20 mouse cellular contexts compared by ENCODE assay signal in genomic region chr4:88185872-88186426, GRCm38 (mm10).
DNase-seq lines count a peak whose midpoint lies in the region; ATAC-seq and TF ChIP-seq lines count a peak whose summit lies in the region.
"Had no signal": no experiment of that assay in that cellular context is flagged by ENCODE, and none has a peak within 500 bp of the region (broad histone marks: within the 10 kb centered on the region; RNA-seq: fewer than 3 reads in every experiment).

No protein-coding gene starts in this region.

- no peak overlapping the region for H3K4me2 ChIP-seq in lung, embryonic 16.5 days (ENCODE audit: low read depth, low read length)
- H3K4me2 ChIP-seq: embryonic facial prominence, embryonic 12.5 days; forebrain, embryonic 13.5 days; forebrain, embryonic 15.5 days had no signal

- H3K9me3 ChIP-seq in lung, embryonic 16.5 days (ENCODE audit: control insufficient read depth, low read length), result no peaks in the 10 kb centered on the region
- H3K9me3 ChIP-seq: embryonic facial prominence, embryonic 10.5 days; embryonic facial prominence, embryonic 12.5 days; forebrain, embryonic 13.5 days; forebrain, embryonic 15.5 days had no signal

- no peak for TF ChIP-seq CTCF in bone marrow macrophage, adult 2 months (IDR thresholded peaks at IDR 0.05; ENCODE audit: low read depth, low read length)

- 75% methylated on average over 6 of the region's 6 CpGs for WGBS in lung, embryonic 16.5 days

- peak overlapping the region; percentile 27; the same call in 1 of the 2 replicates for H3K27ac ChIP-seq in lung, embryonic 16.5 days (ENCODE audit: low read length)
- H3K27ac ChIP-seq in bone marrow macrophage, adult 2 months (ENCODE audit: insufficient read depth, low read depth, low read length), result peak overlapping the region; percentile 25; the same call in 1 of the 2 replicates
- H3K27ac ChIP-seq: embryonic facial prominence, embryonic 10.5 days; embryonic facial prominence, embryonic 12.5 days; forebrain, embryonic 13.5 days; forebrain, embryonic 15.5 days had no signal

- DNase-seq in lung, postnatal 36 days, result no peak
- DNase-seq in adrenal gland, adult 18-20 months (ENCODE audit: low spot score in 2 of 2), result no peak
- no peak for DNase-seq in cerebellum, postnatal 36 days
- DNase-seq: adrenal gland, adult 8-10 months; adrenal gland, postnatal 14 days; adrenal gland, postnatal 36 days; cerebellum, adult 11 months; cerebellum, adult 18-20 months; cerebellum, adult 8-10 months; cerebellum, adult 9-11 months; cerebellum, postnatal 14 days; forebrain, postnatal 0 days had no signal

- H3K4me1 ChIP-seq in lung, embryonic 16.5 days (replicated peaks; ENCODE audit: control insufficient read depth, insufficient read depth, low read length), result no peaks in the 10 kb centered on the region
- H3K4me1 ChIP-seq in bone marrow macrophage, adult 2 months (ENCODE audit: control insufficient read depth, insufficient read depth, low read length), result peaks cover 6% of the 10 kb centered on the region
- H3K4me1 ChIP-seq: embryonic facial prominence, embryonic 10.5 days; embryonic facial prominence, embryonic 12.5 days; forebrain, embryonic 13.5 days had no signal

- no peak overlapping the region for H3K9ac ChIP-seq in lung, embryonic 16.5 days (ENCODE audit: low read length)
- H3K9ac ChIP-seq: embryonic facial prominence, embryonic 12.5 days; forebrain, embryonic 13.5 days; forebrain, embryonic 15.5 days; forebrain, postnatal 0 days had no signal

- TF ChIP-seq POLR2A in bone marrow macrophage, adult 2 months (IDR thresholded peaks at IDR 0.05; ENCODE audit: borderline replicate concordance, low read depth, low read length), result no peak

- ATAC-seq in lung, embryonic 16.5 days (ENCODE audit: low read depth), result no peak
- peak; percentile 63 for ATAC-seq in granulocyte monocyte progenitor cell, adult 5-6 weeks (replicated peaks; ENCODE audit: poor library complexity, severe bottlenecking)
- ATAC-seq in megakaryocyte progenitor cell, adult 5-6 weeks (replicated peaks; ENCODE audit: poor library complexity), result peak; percentile 23; the same call in 1 of the 2 replicates
- ATAC-seq: forebrain, embryonic 13.5 days; forebrain, embryonic 15.5 days; forebrain, postnatal 0 days had no signal

- H3K4me3 ChIP-seq in lung, embryonic 16.5 days (ENCODE audit: low read length), result no peak overlapping the region
- H3K4me3 ChIP-seq in bone marrow macrophage, adult 2 months (ENCODE audit: insufficient read depth, low read length), result no peak overlapping the region
- H3K4me3 ChIP-seq: embryonic facial prominence, embryonic 10.5 days; embryonic facial prominence, embryonic 12.5 days; forebrain, embryonic 13.5 days; forebrain, embryonic 15.5 days had no signal

- 0 out of 2 replicates have a peak, but pooled peaks cover 2% of the 10 kb centered on the region for H3K36me3 ChIP-seq in lung, embryonic 16.5 days (ENCODE audit: control insufficient read depth, insufficient read depth, low read length)
- H3K36me3 ChIP-seq: forebrain, embryonic 15.5 days had no signal

- no peaks in the 10 kb centered on the region for H3K27me3 ChIP-seq in lung, embryonic 16.5 days (ENCODE audit: control insufficient read depth, insufficient read depth, low read depth, low read length)
- H3K27me3 ChIP-seq: embryonic facial prominence, embryonic 12.5 days; forebrain, embryonic 13.5 days; forebrain, embryonic 15.5 days had no signal
